Mouse (Mus musculus) left cerebral cortex, adult 2 months (tissue): ENCODE results near the gene Grb10. TPM values are rescaled to one million over a fixed set of nuclear protein-coding genes. Genes with fewer than 3 reads are reported as not detected.

Experiments
- DNase-seq, 2 experiments: peaks; one replicate each; pipeline ENCODE4 v3.0.0; 2021 to 2022; ENCODE audit warnings: low spot score in 2 of 2, mixed read lengths in 1 of 2; ENCODE audit errors: extremely low spot score in 1 of 2
- H3K27ac ChIP-seq: fragments of 200-600 bp; 2 replicates; pipeline ENCODE4 v1.8.1; 2022
- H3K4me3 ChIP-seq: fragments of 200-600 bp; 2 replicates; pipeline ENCODE4 v1.8.1; 2022
- CTCF ChIP-seq: fragments of 200-600 bp; IDR thresholded peaks from 2 replicates; pipeline ENCODE4 v1.8.1; 2022; ENCODE audit warnings: antibody characterized with exemption, mild to moderate bottlenecking, moderate library complexity
- intact Hi-C: fragments of 180-260 bp; cut with DNase I; formaldehyde crosslinking; loops from one replicate; pipeline ENCODE4 v1.15.1; 2025
- total RNA-seq, 2 experiments: library from RNA; stranded (reverse); gene quantifications; 2 replicates each; pipeline ENCODE4 v1.2.3; 2021

Gene Grb10
- total RNA-seq, 2 experiments from 2014 or later, result 30.5 to 35.1 TPM

DNA sequence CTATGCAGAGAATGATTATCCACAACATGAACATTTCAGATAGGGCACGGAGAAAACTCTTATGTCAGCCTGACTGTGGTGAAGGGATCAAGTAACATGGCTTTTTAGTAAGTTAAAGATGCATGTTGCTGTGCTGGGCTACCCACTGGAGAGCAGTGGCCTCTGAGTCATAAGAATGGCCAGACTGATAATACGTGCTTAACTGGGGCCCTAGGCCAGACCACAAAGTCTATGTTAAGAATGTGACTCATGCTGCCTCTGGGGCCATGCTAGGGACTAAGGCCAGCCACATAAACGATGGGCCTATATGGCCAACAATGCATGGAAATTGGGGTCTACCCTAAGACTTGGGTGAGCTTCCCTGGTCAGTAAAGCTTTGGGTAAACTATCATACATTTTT, 98.9 kb downstream of the Grb10 start:
- intact Hi-C loops, result no loop called here
- Histone ChIP-seq H3K4me3 (no peak overlapping the region), H3K27ac (no peak overlapping the region)
- no peak for TF ChIP-seq CTCF
- DNase-seq, result no peak

DNA sequence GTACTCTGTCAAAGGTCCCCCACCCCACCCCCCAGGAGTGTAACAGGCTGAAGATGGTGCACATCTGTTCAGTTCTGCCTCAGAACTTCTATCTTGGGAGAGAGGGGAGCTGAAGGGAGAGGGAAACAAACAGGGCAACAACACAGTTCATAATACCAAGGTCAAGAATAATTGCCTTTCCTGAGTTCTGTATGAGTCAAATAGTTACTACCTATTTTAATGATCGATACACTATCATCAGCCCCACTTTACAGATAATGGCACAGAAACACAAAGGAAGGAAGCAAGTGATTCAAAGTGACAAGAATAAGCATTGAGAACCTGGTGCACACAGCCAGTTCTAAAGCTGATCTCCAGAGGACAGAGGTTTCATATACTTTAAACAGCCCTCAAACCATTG, 99.9 kb downstream of the Grb10 start:
- no peak overlapping the region for H3K27ac ChIP-seq
- no peak overlapping the region for H3K4me3 ChIP-seq
- no peak for TF ChIP-seq CTCF
- no peak for DNase-seq
- intact Hi-C loops, result no loop called here

DNA sequence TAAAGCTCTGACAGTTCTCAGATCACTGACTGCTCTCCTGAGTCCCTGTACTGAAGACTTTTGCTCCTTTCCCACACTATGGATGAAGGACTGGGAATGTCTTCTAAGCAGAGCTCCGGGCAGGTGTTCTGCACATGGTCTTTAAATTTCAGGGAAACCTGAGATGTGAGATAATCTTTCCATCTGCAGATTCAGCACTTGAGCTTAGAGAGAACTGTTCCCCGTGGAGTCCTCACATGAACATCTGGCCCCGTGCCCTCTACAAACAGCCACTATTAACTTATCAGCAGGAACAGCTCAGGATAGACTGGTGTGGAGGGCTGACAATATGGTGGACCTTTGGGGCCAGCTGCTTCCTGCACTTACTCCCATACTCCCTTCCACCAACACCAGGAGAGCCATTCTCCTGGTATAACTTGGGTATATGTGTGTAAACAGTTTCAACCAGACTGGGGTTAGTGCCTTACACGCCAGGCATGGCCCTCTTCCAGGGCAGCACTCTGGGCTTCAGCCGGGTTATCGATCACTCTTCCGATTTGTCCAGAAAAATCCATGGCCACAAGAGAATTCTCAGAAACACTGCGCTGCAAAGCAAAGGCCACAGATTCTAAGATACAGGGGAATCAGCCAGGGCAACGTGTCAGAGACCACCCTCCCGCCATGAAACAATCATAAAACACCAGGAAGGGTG, 101.0 kb downstream of the Grb10 start:
- Histone ChIP-seq H3K27ac (no peak overlapping the region), H3K4me3 (no peak overlapping the region)
- TF ChIP-seq CTCF, result no peak
- DNase-seq, result no peak
- intact Hi-C loops, result no loop called here

DNA sequence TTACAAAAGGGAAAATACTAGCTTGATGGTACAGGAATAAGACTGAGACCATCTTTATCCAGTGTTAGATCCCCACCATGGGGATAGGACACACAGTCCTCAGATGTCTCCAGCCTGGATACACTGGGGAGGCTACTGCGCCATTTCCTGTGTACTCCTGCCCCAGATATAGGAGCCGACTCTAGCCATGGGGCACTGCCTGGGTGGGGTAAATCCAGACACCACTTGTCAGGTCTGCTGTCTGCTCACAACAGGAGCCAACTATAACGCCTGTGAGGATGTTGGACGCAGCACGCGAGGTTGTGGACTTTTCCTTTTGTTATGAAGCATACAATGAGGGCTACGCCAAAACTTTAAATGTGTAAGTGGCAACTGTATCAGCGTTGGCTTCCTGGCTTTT, 103.7 kb downstream of the Grb10 start:
- Histone ChIP-seq H3K27ac (no peak overlapping the region), H3K4me3 (no peak overlapping the region)
- no peak for DNase-seq
- no peak for TF ChIP-seq CTCF
- intact Hi-C loops, result no loop called here

DNA sequence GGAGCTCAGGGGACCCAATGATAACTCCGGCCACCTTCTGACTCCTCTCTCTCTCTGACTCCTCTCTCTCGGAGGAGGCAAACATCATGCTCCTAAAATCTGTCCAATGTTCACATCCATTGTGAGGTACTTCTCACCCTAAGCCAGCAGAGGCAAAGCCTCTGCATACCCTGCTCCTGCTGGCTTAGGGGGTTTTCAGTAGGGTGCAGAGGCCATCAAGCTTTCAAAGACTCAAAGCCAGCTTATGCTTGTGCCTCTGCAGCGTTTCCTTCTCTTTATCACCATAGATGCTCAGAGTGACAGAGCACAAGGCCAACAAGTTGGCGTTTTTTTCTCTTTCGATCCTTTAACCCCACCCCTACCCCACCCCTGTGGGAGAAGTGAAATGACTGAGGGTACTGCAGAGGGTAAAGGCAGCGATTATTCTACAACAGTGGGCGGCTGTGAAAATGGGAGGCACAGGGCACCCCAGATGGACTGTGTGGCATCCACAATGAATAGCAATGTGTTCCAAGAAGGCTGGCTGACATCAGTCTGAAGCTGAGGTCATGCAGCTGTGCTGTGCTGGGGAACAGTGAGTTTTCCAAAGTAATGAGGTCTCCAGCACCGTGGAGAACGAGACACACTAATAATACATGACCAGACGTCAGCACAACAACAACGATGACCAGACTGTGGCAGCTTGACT, 106.2 kb downstream of the Grb10 start:
- intact Hi-C loops, result no loop called here
- H3K27ac ChIP-seq, result no peak overlapping the region
- no peak overlapping the region for H3K4me3 ChIP-seq
- no peak for TF ChIP-seq CTCF
- DNase-seq, result peak in 1 of 2 experiments; percentile 19

DNA sequence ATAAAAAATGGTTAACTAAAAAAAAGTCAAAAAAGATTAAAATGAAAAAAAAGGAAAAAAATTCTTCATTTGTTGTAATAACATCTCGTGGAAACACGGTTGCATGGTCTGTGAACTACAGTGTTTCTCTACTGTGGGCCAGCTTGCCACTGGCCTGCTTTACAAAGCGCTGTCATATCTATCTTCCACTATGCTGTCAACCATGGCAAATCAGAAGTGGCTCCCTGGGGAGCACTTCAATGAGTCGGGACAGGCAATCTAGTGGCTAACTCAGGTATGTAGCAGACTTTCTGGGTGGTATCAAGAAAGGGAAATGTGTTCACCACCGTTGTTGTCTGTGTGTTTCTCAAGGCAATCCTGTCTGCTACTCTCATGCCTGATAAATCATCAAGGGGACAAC, 106.8 kb downstream of the Grb10 start:
- H3K4me3 ChIP-seq, result no peak overlapping the region
- intact Hi-C loops, result no loop called here
- no peak for DNase-seq
- H3K27ac ChIP-seq, result no peak overlapping the region
- no peak for TF ChIP-seq CTCF

DNA sequence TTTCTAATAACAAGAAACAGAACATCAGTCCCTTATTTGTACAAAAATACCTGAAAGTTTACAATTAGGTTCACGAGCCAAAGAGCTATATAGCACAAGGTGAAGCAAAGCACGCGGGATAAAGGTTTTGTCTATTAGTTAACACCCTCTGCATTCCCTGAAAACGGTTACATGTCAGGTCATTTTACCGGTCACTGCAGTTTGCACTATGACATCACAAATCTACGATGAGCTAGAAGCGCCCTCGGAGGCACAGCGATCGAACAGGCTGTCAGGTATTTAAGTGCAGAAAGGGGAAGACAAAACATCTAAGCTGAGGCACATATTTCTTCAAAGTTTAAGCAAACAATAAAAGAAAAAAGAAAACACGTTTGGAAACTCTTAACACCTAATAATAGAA, 108.0 kb downstream of the Grb10 start:
- Histone ChIP-seq H3K4me3 (no peak overlapping the region), H3K27ac (no peak overlapping the region)
- intact Hi-C loops, result no loop called here
- DNase-seq, result no peak
- TF ChIP-seq CTCF, result no peak

DNA sequence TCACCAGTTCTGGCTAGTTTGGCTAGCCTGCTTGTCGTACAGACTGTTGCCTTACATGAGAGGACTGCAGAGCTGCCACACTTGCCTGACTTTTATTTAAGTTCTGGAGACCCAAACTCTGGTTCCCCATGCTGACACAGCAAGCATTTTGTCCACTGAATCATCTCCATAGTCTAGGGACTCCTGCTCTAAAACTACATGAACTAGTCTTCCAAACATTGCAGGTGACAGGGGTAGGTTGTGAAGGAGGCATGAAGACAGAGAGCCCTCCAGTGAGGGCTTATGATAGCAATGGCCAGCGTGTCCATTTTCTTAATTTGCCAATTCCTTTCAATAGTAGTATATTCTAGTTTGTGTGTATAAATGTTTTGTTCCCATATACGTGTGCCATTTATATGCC, 109.4 kb downstream of the Grb10 start:
- Histone ChIP-seq H3K4me3 (no peak overlapping the region), H3K27ac (no peak overlapping the region)
- DNase-seq, result no peak
- TF ChIP-seq CTCF, result no peak
- intact Hi-C loops, result no loop called here

DNA sequence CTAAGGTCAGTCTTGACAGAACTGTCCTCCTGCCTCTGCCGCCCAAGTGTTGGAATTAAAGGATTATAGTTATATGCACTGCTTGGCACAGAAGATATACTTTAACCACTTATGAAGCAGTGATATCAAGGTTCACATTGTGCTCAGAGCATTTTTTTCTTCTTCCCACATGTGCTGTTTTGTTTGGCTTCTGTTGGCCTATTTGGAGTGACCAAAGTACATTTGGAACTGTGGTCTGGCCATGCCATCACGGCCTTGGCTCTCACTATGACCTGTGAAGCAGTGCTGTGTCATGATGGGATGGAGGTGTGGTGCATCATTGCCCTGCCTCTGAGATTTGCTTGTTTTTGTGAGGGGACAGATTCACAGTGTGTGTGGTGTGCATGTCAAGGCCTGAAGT, 109.9 kb downstream of the Grb10 start:
- no peak for TF ChIP-seq CTCF
- intact Hi-C loops, result no loop called here
- H3K27ac ChIP-seq, result no peak overlapping the region
- no peak for DNase-seq
- H3K4me3 ChIP-seq, result no peak overlapping the region

DNA sequence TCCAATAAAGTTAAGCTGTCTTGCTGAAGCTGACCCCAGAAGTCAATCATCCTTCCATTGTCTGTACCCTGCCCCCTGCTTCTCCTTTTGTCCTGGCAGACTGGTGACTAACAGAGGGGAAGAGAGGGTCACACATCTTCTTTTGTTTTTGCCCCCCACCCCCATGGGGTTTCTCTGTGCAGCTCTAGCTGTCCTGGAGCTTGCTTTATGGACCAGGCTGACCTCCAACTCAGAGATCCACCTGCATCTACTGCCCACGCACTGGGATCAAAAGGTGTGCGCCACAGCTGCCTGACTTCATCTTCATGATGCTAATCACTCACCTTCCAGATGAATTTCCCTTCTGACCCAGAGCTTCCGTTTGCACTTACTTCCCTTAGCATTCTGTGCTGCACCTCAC, 114.6 kb downstream of the Grb10 start:
- H3K27ac ChIP-seq, result no peak overlapping the region
- no peak for DNase-seq
- no peak overlapping the region for H3K4me3 ChIP-seq
- no peak for TF ChIP-seq CTCF
- intact Hi-C loops, result no loop called here

DNA sequence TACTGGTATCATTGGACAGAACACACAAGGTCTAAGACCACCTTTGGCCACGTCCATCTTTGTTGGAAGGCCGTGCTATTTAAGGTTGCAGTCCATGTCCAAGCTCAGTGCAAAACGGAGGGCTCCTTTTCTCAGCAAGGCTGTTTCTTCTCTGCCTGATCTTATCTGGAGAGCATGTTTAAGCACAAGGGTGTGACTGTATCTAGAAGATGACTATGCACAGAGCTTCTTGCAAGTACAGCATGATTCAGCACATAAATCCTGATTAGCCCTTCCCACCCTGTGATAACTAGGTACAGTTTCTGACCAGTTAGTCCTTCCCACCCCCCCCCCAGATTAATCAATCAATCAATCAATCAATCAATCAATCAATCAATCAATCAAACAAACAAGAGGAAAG, 115.1 kb downstream of the Grb10 start:
- Histone ChIP-seq H3K4me3 (no peak overlapping the region), H3K27ac (no peak overlapping the region)
- no peak for TF ChIP-seq CTCF
- no peak for DNase-seq
- intact Hi-C loops, result no loop called here

DNA sequence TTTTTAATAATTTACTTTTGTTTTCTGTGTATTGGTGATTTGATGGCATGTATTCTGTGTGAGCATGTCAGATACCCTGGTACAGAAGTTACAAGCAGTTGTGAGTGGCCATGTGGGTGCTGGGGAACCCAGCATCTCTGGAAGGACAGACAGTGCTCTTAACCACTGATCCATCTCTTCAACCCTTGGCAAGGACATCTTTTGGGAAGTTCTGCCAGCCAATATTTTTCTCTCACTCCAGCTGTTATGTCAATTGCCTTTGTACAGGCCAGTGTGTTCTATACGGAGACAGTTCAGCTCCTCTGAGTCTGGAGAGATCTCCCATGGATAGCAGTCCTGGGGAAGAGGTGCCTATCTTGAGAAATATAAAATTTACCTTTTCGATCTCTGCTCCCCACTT, 116.4 kb downstream of the Grb10 start:
- TF ChIP-seq CTCF, result no peak
- no peak for DNase-seq
- H3K4me3 ChIP-seq, result no peak overlapping the region
- no peak overlapping the region for H3K27ac ChIP-seq
- intact Hi-C loops, result no loop called here
